Mouse (Mus musculus) limb, embryonic 11.5 days (tissue): ENCODE results near the gene Chst15. TPM values are rescaled to one million over a fixed set of nuclear protein-coding genes. Genes with fewer than 3 reads are reported as not detected.

Experiments
- ATAC-seq: fragments of 200-750 bp; cut with Nextera tagmentation; 2 replicates; pipeline ENCODE4 v1.8.0; 2017; ENCODE audit warnings: low read depth; ENCODE audit not compliant: insufficient number of reproducible peaks, low FRiP score, low TSS enrichment
- DNase-seq: peaks from one replicate; pipeline ENCODE4 v3.0.0-alpha.2; 2015; ENCODE audit warnings: low spot score
- H3K27ac ChIP-seq: fragments of 300-500 bp; sonication (generic); replicated peaks from 2 replicates; pipeline ENCODE4 v1.5.1; 2014; ENCODE audit warnings: low read depth, mild to moderate bottlenecking, low read length
- H3K27me3 ChIP-seq: fragments of 300-500 bp; sonication (generic); 2 replicates; pipeline ENCODE4 v1.6.1; 2014; ENCODE audit warnings: mild to moderate bottlenecking, low read length, mixed read lengths; ENCODE audit not compliant: control insufficient read depth, insufficient read depth
- H3K36me3 ChIP-seq: fragments of 300-500 bp; sonication (generic); 2 replicates; pipeline ENCODE4 v1.6.1; 2014; ENCODE audit warnings: mild to moderate bottlenecking, low read length, moderate library complexity, mixed read lengths; ENCODE audit not compliant: control insufficient read depth, insufficient read depth
- H3K4me1 ChIP-seq: fragments of 300-500 bp; sonication (generic); 2 replicates; pipeline ENCODE4 v1.6.1; 2014; ENCODE audit warnings: low read length, mixed read lengths; ENCODE audit not compliant: control insufficient read depth, insufficient read depth
- H3K4me2 ChIP-seq: fragments of 300-500 bp; sonication (generic); 2 replicates; pipeline ENCODE4 v1.6.1; 2014; ENCODE audit warnings: low read depth, mild to moderate bottlenecking, moderate library complexity; ENCODE audit not compliant: severe bottlenecking
- H3K4me3 ChIP-seq: fragments of 300-500 bp; sonication (generic); 2 replicates; pipeline ENCODE4 v1.5.1; 2014; ENCODE audit warnings: low read depth, low read length
- H3K9ac ChIP-seq: fragments of 300-500 bp; sonication (generic); 2 replicates; pipeline ENCODE4 v1.6.1; 2014; ENCODE audit warnings: mild to moderate bottlenecking, low read length
- H3K9me3 ChIP-seq: fragments of 300-500 bp; sonication (generic); 2 replicates; pipeline ENCODE4 v1.6.1; 2016; ENCODE audit warnings: low read length; ENCODE audit not compliant: control insufficient read depth
- WGBS: fragments of 180-500 bp; shearing (Covaris S2); extraction: QIAGEN DNeasy Blood & Tissue Kit; methylation state at CpG from one replicate; pipeline ENCODE4 v1.1.7; 2014; 5-methylcytosine and 5-hydroxymethylcytosine counted together
- polyA plus RNA-seq: library from polyadenylated mRNA; unstranded; fragments of >200 nt; fragmentation: Nextera tagmentation; extraction: Ambion mirVana; gene quantifications from 2 replicates; pipeline ENCODE4 v1.2.1, GENCODE M21; 2014

Chst15 gene
- polyA plus RNA-seq, 1 experiment from 2014 or later, result 9.7 TPM

DNA sequence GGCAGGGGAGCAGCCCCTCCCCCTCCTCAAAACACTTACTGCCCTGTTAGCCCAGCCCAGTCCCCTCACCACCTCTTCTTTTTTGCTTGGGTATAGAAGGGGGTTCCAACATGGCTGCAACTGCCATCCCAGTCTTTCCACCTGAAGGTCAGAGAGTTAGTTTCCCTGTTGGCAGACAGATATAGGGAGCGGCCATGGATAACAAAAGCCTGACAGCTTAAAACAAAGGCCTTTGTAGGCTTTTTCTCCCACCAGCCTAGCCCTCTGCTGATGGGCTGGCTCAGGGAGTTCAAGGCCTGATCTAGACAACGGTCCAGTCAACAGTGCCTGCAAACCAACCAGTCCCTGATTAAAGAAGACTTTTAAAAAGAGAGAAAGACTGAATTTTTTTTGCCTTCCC, 26.1 kb upstream of the Chst15 start:
- Histone ChIP-seq H3K4me1 (no peaks in the 10 kb centered on the region), H3K9me3 (no peaks in the 10 kb centered on the region), H3K36me3 (no peaks in the 10 kb centered on the region), H3K4me2 (no peak overlapping the region), H3K27me3 (no peaks in the 10 kb centered on the region), H3K4me3 (no peak overlapping the region), H3K27ac (no peak overlapping the region), H3K9ac (no peak overlapping the region)
- DNase-seq, result no peak
- 89% methylated on average over 2 of the region's 2 CpGs for WGBS
- ATAC-seq, result no peak

DNA sequence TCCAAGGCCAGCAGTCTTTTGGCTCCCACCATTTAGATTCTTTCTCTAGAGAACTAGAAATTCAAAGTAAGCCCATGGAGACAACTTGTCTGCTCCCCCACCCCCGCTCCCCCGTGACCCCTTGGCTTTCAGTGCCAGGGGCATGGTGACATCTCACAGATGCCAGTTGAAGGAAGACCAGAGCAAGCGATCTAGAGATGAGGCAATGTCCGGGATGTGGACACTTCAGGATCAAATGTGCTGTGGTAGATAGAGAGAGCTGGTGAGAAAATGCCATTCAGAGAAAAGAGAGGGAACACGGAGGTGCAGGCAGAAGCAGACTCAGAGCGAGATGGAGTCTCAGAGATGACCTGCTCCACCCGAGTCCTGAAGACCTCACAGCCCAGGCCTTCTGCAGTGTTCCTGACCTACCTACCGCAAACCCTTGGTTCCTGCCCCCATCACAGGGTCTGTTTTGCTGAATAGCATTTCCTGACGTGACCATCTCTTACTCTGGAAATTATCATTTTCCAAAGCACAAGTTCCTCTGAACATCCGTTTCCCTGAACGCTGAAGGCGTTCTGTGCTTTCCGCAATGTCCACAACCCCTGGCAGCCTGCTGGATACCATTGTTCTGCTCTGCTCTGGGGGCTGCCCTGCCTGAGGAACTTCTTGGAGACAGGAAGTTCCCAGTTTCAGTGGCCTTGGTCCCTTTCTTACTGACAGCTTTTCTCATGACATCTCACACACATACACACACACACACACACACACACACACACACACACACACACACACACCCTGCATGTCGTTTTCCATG, 22.2 kb upstream of the Chst15 start:
- DNase-seq, result no peak
- Histone ChIP-seq H3K4me2 (no peak overlapping the region), H3K4me1 (no peaks in the 10 kb centered on the region), H3K4me3 (no peak overlapping the region), H3K9ac (no peak overlapping the region), H3K9me3 (no peaks in the 10 kb centered on the region), H3K27me3 (no peaks in the 10 kb centered on the region), H3K36me3 (no peaks in the 10 kb centered on the region), H3K27ac (0 out of 2 replicates have a peak overlapping the region, but pooled peaks have one; percentile 21)
- WGBS, result 87% methylated on average over 14 of the region's 14 CpGs
- ATAC-seq, result no peak

DNA sequence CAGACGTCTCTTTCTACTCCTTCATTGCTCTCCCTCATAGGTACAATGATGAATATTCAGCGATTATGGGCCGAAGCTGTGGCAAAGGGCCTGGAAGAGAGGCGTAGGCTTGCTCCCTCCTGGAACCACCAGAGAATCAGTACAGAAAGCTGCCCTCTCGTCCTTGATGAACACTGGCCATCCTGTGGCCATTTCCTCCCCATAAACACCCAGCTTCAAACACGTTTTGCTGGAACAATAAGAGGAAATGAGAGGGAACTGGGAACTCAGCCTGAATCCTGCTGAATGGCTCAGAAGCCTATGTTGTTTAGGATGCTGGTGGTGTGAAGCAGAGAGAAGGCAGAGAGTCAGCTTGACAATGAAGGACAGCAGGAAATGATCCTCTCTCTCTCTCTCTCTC, 21.3 kb upstream of the Chst15 start:
- H3K4me2 ChIP-seq, result no peak overlapping the region
- H3K9me3 ChIP-seq, result no peaks in the 10 kb centered on the region
- H3K4me1 ChIP-seq, result no peaks in the 10 kb centered on the region
- no peaks in the 10 kb centered on the region for H3K27me3 ChIP-seq
- no peak overlapping the region for H3K27ac ChIP-seq
- H3K36me3 ChIP-seq, result no peaks in the 10 kb centered on the region
- 53% methylated on average over 6 of the region's 6 CpGs for WGBS
- no peak for DNase-seq
- ATAC-seq, result no peak
- H3K9ac ChIP-seq, result no peak overlapping the region
- H3K4me3 ChIP-seq, result no peak overlapping the region

DNA sequence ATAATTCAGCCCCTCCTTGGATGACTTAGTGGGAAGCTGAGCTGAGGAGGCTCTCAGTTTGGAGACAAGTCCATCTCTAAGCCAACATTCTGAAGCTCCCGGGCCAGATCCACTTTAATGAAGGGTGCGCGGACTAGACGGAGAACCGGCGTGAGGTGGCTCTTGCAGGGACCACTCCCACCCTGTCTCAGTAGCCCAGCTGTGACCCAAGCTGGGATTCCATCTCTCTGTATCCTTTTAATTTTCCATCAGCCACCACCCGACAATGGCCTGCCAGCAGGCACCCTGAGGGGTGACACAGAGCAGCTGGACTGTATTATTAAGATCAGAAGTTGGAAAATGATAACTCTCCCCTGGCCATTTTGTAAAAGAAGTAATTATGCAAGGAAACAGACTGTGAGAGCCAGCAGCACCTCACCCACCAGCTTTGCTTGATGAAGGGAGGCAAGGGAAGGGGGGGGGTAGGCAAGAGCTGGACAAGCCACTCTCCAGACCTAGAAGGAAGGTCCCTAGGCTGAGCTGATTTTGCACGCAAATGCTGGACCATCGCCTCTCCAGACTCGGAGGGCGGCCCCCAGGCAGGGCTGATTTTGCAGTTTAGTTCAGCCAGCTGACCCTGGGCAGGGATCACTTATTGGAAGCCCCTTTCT, 20.4 kb upstream of the Chst15 start:
- no peaks in the 10 kb centered on the region for H3K9me3 ChIP-seq
- no peaks in the 10 kb centered on the region for H3K27me3 ChIP-seq
- no peak overlapping the region for H3K4me3 ChIP-seq
- no peak overlapping the region for H3K9ac ChIP-seq
- H3K4me2 ChIP-seq, result no peak overlapping the region
- 0 out of 2 replicates have a peak, but pooled peaks cover under 1% of the 10 kb centered on the region for H3K4me1 ChIP-seq
- no peak for ATAC-seq
- H3K36me3 ChIP-seq, result no peaks in the 10 kb centered on the region
- no peak overlapping the region for H3K27ac ChIP-seq
- WGBS, result 79% methylated on average over 11 of the region's 11 CpGs
- DNase-seq, result no peak

DNA sequence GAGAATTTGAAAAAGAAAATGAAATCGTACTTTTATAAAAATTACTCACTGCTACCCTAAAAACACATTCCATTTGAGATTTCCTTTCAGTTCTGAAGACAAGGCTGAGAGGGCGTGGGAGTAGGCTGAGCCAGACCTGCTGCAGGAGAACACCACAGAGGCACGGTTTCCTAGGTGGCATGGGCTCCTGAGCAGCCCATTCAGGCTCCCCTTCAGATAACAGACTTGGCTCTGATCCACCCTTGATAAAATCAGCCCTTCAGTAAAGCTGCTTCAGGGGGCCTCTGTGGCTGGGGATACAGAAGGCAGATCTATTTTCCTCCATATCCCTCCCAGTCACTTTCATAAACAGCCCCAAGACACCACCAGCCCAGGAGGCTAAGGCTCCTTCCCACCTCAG, 19.8 kb upstream of the Chst15 start:
- Histone ChIP-seq H3K4me1 (peaks cover 3% of the 10 kb centered on the region; the same call in 1 of the 2 replicates), H3K4me3 (no peak overlapping the region), H3K4me2 (no peak overlapping the region), H3K27me3 (no peaks in the 10 kb centered on the region), H3K9ac (no peak overlapping the region), H3K36me3 (no peaks in the 10 kb centered on the region), H3K9me3 (no peaks in the 10 kb centered on the region), H3K27ac (no peak overlapping the region)
- 75% methylated on average over 3 of the region's 3 CpGs for WGBS
- no peak for ATAC-seq
- DNase-seq, result no peak

DNA sequence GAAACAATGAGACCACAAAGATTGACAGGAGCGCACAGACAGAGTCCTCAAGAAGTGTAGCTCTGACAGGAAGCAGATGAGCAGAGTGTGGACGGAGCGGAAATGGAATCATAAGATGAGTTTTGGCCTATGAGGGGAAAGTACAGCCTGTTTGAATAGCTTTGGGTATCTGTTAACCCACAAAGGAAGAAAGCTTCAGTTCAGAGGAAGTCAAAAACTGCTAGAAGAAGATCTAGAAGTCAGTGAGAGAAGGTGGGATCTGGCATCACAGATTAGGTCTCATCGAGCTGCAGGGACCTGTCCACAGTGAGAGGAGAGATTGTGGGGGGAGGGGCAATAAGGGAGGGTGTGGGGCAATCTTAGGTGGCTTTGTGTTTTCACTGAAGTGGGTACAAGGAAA, 18.3 kb upstream of the Chst15 start:
- ATAC-seq, result no peak
- Histone ChIP-seq H3K4me1 (peaks cover 3% of the 10 kb centered on the region; the same call in 1 of the 2 replicates), H3K4me2 (no peak overlapping the region), H3K9ac (no peak overlapping the region), H3K4me3 (no peak overlapping the region), H3K9me3 (no peaks in the 10 kb centered on the region), H3K27me3 (no peaks in the 10 kb centered on the region), H3K36me3 (no peaks in the 10 kb centered on the region), H3K27ac (no peak overlapping the region)
- 94% methylated on average over 4 of the region's 4 CpGs for WGBS
- no peak for DNase-seq

DNA sequence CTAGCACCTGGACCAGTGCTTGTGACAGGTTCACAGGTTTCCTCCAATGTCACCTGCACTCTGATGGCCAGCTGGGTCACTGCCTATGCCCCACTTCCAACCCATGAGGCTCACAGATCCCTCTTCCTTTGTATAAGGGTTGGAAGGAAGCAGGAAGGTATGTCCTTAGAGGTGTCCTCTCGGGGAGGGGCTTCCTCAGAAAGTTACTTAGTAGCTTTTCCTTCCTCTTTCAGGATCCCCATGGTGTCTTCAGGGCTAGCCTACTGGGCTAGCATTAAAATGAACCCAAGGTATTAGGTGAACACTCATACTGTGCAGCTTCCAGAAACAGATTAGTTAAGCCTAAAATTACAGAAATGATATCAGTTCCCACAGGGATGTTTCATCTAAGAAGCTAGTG, 16.1 kb upstream of the Chst15 start:
- Histone ChIP-seq H3K9ac (no peak overlapping the region), H3K27me3 (no peaks in the 10 kb centered on the region), H3K4me2 (no peak overlapping the region), H3K4me3 (no peak overlapping the region), H3K27ac (no peak overlapping the region), H3K9me3 (no peaks in the 10 kb centered on the region), H3K4me1 (peaks cover 3% of the 10 kb centered on the region; the same call in 1 of the 2 replicates), H3K36me3 (no peaks in the 10 kb centered on the region)
- DNase-seq (no peak), ATAC-seq (no peak)
- 92% methylated on average over 1 of the region's 1 CpGs for WGBS

DNA sequence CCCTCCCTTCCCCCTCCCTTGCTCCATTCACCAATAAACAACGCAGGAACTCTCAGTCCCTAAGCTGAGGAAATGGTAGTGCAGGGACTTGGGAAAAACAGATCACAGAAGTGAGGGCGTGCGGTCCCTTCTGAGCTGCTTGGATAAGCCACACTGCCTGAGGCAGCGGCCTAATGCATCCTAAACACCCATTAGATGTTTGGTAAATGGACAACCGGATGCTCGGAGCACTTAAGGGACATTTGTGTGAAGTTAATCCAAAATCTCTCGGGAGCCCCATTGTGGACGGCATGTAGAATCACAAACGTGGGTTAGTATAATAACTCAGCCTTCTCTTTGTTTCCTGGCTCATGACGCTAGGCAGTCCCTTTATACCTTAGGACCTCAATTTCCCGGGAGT, 15.1 kb upstream of the Chst15 start:
- Histone ChIP-seq H3K9me3 (no peaks in the 10 kb centered on the region), H3K27ac (no peak overlapping the region), H3K4me1 (peaks cover 3% of the 10 kb centered on the region; the same call in 1 of the 2 replicates), H3K27me3 (no peaks in the 10 kb centered on the region), H3K4me3 (no peak overlapping the region), H3K4me2 (no peak overlapping the region), H3K9ac (no peak overlapping the region), H3K36me3 (no peaks in the 10 kb centered on the region)
- WGBS, result 47% methylated on average over 11 of the region's 11 CpGs
- no peak for ATAC-seq
- peak; percentile 35 for DNase-seq
